Comparison of ENCODE assay signal across 22 mouse cellular contexts in genomic region chr6:92549246-92549645, GRCm38 (mm10).
DNase-seq lines count a peak whose midpoint lies in the region; ATAC-seq lines count a peak whose summit lies in the region.
"Had no signal": no experiment of that assay in that cellular context is flagged by ENCODE, and none has a peak within 500 bp of the region (broad histone marks: within the 10 kb centered on the region; RNA-seq: fewer than 3 reads in every experiment).

No protein-coding gene starts in this region.

- DNase-seq in frontal cortex, postnatal 36 days (ENCODE audit: low spot score in 2 of 2), result no peak
- peak; percentile 69 for DNase-seq in brain, adult 2 months (ENCODE audit: low read depth, low spot score)
- DNase-seq in layer of hippocampus, postnatal 10 days (ENCODE audit: low spot score in 2 of 2), result peak; percentile 17 to 36
- DNase-seq in right cerebral cortex, postnatal 10 days (ENCODE audit: low spot score in 2 of 2), result peak; percentile 63 to 69
- no peak for DNase-seq in thymus, postnatal 4 days
- DNase-seq in lung, adult 18-20 months, result no peak
- DNase-seq in testis, postnatal 14 days (ENCODE audit: low spot score), result no peak
- DNase-seq: adrenal gland, adult 2 months; adrenal gland, postnatal 36 days; cerebellum, adult 9-11 months; gastrocnemius, postnatal 10 days; kidney, adult 9 months; kidney, postnatal 10 days; liver; lung, embryonic 14.5 days; lung, postnatal 14 days; thymus, adult 2 months had no signal

- peak; percentile 42 for ATAC-seq in frontal cortex, adult (ENCODE audit: low TSS enrichment)
- ATAC-seq: activated CD4-positive, CD25-positive, alpha-beta regulatory T cell, adult 4 months; forebrain, embryonic 16.5 days; intestine, postnatal 0 days; midbrain, embryonic 15.5 days had no signal

Comparison
In these comparisons a context has a peak if more than half of its experiments do, and no peak if none do; other contexts are left out.
1. DNase-seq: peak in brain, adult 2 months (single experiment), layer of hippocampus, postnatal 10 days (2 of 2) and right cerebral cortex, postnatal 10 days (2 of 2); none in frontal cortex, postnatal 36 days (0 of 2), thymus, postnatal 4 days (single experiment), lung, adult 18-20 months (0 of 2) and testis, postnatal 14 days (single experiment).